Mouse (Mus musculus) hindbrain, embryonic 10.5 days (tissue): ENCODE results near the gene Nfkbil1. TPM values are rescaled to one million over a fixed set of nuclear protein-coding genes. Genes with fewer than 3 reads are reported as not detected.

Experiments used
- DNase-seq: peaks from one replicate; pipeline ENCODE4 v3.0.0-alpha.2; 2017; ENCODE audit warnings: low spot score
- H3K27ac ChIP-seq: fragments of 300-500 bp; sonication (generic); 2 replicates; pipeline ENCODE4 v1.5.1; 2016; ENCODE audit warnings: mild to moderate bottlenecking, moderate library complexity
- H3K27me3 ChIP-seq: fragments of 300-500 bp; sonication (generic); 2 replicates; pipeline ENCODE4 v1.6.1; 2016; ENCODE audit warnings: mild to moderate bottlenecking; ENCODE audit not compliant: poor library complexity, insufficient read depth, severe bottlenecking
- H3K36me3 ChIP-seq: fragments of 300-500 bp; sonication (generic); 2 replicates; pipeline ENCODE4 v1.6.1; 2016; ENCODE audit warnings: mild to moderate bottlenecking, moderate library complexity
- H3K4me1 ChIP-seq: fragments of 300-500 bp; sonication (generic); replicated peaks from 2 replicates; pipeline ENCODE4 v1.6.1; 2016; ENCODE audit warnings: mild to moderate bottlenecking
- H3K4me3 ChIP-seq: fragments of 300-500 bp; sonication (generic); 2 replicates; pipeline ENCODE4 v1.5.1; 2016; ENCODE audit warnings: mild to moderate bottlenecking, moderate library complexity
- H3K9me3 ChIP-seq: fragments of 300-500 bp; sonication (generic); 2 replicates; pipeline ENCODE4 v1.6.1; 2016; ENCODE audit warnings: mild to moderate bottlenecking, moderate library complexity
- WGBS: fragments of 180-500 bp; shearing (Covaris S2); methylation state at CpG from one replicate; pipeline ENCODE4 v1.1.7; 2016; 5-methylcytosine and 5-hydroxymethylcytosine counted together
- polyA plus RNA-seq: library from polyadenylated mRNA; unstranded; fragments of >200 nt; fragmentation: Nextera tagmentation; extraction: Ambion mirVana; gene quantifications from 2 replicates; pipeline ENCODE4 v1.2.1, GENCODE M21; 2016

Nfkbil1 gene
- polyA plus RNA-seq, 1 experiment from 2014 or later = 11.6 TPM

GRCm38 (mm10) chr17:35190096-35190495, 45.5 kb downstream of the Nfkbil1 start:
- H3K36me3 ChIP-seq = no peaks in the 10 kb centered on the region
- no peak overlapping the region for H3K27ac ChIP-seq
- peaks cover 22% of the 10 kb centered on the region for H3K27me3 ChIP-seq
- 65% methylated on average over 4 of the region's 4 CpGs for WGBS
- H3K4me1 ChIP-seq = peaks cover 30% of the 10 kb centered on the region
- no peak overlapping the region for H3K4me3 ChIP-seq
- H3K9me3 ChIP-seq = no peaks in the 10 kb centered on the region
- DNase-seq = no peak

- peaks cover 22% of the 10 kb centered on the region for H3K4me1 ChIP-seq
- H3K27me3 ChIP-seq = peaks cover 13% of the 10 kb centered on the region
- H3K27ac ChIP-seq = no peak overlapping the region
- H3K36me3 ChIP-seq = no peaks in the 10 kb centered on the region
- WGBS = 70% methylated on average over 1 of the region's 1 CpGs
- no peak for DNase-seq
- no peak overlapping the region for H3K4me3 ChIP-seq
- no peaks in the 10 kb centered on the region for H3K9me3 ChIP-seq
Measured at GRCm38 (mm10) chr17:35189186-35189585, 46.4 kb downstream of the Nfkbil1 start.

GRCm38 (mm10) chr17:35187959-35188610, 47.5 kb downstream of the Nfkbil1 start, which contains the start of gene Lst1:
Lst1 (minus strand) TSS chr17:35188439.
- 79% methylated on average over 7 of the region's 7 CpGs for WGBS
- peaks cover 2% of the 10 kb centered on the region; the same call in 1 of the 2 replicates for H3K27me3 ChIP-seq

GRCm38 (mm10) chr17:35187345-35187744, 48.2 kb downstream of the Nfkbil1 start:
- Histone ChIP-seq H3K4me1 (peaks cover 18% of the 10 kb centered on the region), H3K9me3 (no peaks in the 10 kb centered on the region), H3K27ac (no peak overlapping the region), H3K4me3 (no peak overlapping the region), H3K36me3 (no peaks in the 10 kb centered on the region), H3K27me3 (no peaks in the 10 kb centered on the region)
- 69% methylated on average over 4 of the region's 4 CpGs for WGBS
- no peak for DNase-seq

More at GRCm38 (mm10) chr17:35187959-35188610, 47.5 kb downstream of the Nfkbil1 start, which contains the start of gene Lst1:
- H3K4me1 ChIP-seq = peaks cover 18% of the 10 kb centered on the region
- no peaks in the 10 kb centered on the region for H3K9me3 ChIP-seq
- DNase-seq = no peak
- H3K27ac ChIP-seq = no peak within 1 kb of the TSS
- no peaks in the 10 kb centered on the region for H3K36me3 ChIP-seq
- H3K4me3 ChIP-seq = no peak within 1 kb of the TSS

- peak; percentile 51 for DNase-seq
- 2% methylated on average over 4 of the region's 4 CpGs for WGBS
- peak overlapping the region; percentile 55 for H3K4me3 ChIP-seq
- no peaks in the 10 kb centered on the region for H3K27me3 ChIP-seq
- H3K27ac ChIP-seq = peak overlapping the region; percentile 88
- no peaks in the 10 kb centered on the region for H3K36me3 ChIP-seq
- no peaks in the 10 kb centered on the region for H3K9me3 ChIP-seq
- peaks cover 18% of the 10 kb centered on the region for H3K4me1 ChIP-seq
Measured at GRCm38 (mm10) chr17:35186681-35187080, 48.9 kb downstream of the Nfkbil1 start.

- Histone ChIP-seq H3K4me1 (peaks cover 18% of the 10 kb centered on the region), H3K9me3 (no peaks in the 10 kb centered on the region), H3K4me3 (peak overlapping the region; percentile 55), H3K27me3 (no peaks in the 10 kb centered on the region), H3K36me3 (no peaks in the 10 kb centered on the region), H3K27ac (peak overlapping the region; percentile 88)
- 3% methylated on average over 18 of the region's 18 CpGs for WGBS
- DNase-seq = peak; percentile 66
Measured at GRCm38 (mm10) chr17:35185639-35186611, 49.7 kb downstream of the Nfkbil1 start.

- Histone ChIP-seq H3K4me1 (0 out of 2 replicates have a peak, but pooled peaks cover under 1% of the 10 kb centered on the region), H3K27me3 (no peaks in the 10 kb centered on the region), H3K9me3 (no peaks in the 10 kb centered on the region), H3K27ac (no peak overlapping the region), H3K36me3 (no peaks in the 10 kb centered on the region), H3K4me3 (no peak overlapping the region)
- no peak for DNase-seq
- WGBS = 88% methylated on average over 5 of the region's 5 CpGs
Measured at GRCm38 (mm10) chr17:35180093-35180492, 55.5 kb downstream of the Nfkbil1 start.

GRCm38 (mm10) chr17:35178528-35178927, 57.1 kb downstream of the Nfkbil1 start:
- Histone ChIP-seq H3K4me1 (no peaks in the 10 kb centered on the region), H3K4me3 (no peak overlapping the region), H3K36me3 (no peaks in the 10 kb centered on the region), H3K27me3 (no peaks in the 10 kb centered on the region), H3K9me3 (no peaks in the 10 kb centered on the region), H3K27ac (no peak overlapping the region)
- WGBS = 15% methylated on average over 5 of the region's 5 CpGs
- peak; percentile 72 for DNase-seq

GRCm38 (mm10) chr17:35175968-35176367, 59.6 kb downstream of the Nfkbil1 start, which contains the start of gene Aif1:
Aif1 (minus strand) TSS chr17:35176068.
- H3K36me3 ChIP-seq = no peaks in the 10 kb centered on the region
- H3K9me3 ChIP-seq = no peaks in the 10 kb centered on the region
- H3K27ac ChIP-seq = no peak within 1 kb of the TSS
- H3K4me1 ChIP-seq = no peaks in the 10 kb centered on the region
- 38% methylated on average over 2 of the region's 2 CpGs for WGBS
- no peaks in the 10 kb centered on the region; the same call in 1 of the 2 replicates for H3K27me3 ChIP-seq
- H3K4me3 ChIP-seq = no peak within 1 kb of the TSS
- no peak for DNase-seq

- no peak overlapping the region for H3K27ac ChIP-seq
- 72% methylated on average over 6 of the region's 6 CpGs for WGBS
- no peaks in the 10 kb centered on the region for H3K36me3 ChIP-seq
- DNase-seq = no peak
- no peaks in the 10 kb centered on the region for H3K4me1 ChIP-seq
- H3K4me3 ChIP-seq = no peak overlapping the region
- no peaks in the 10 kb centered on the region; the same call in 1 of the 2 replicates for H3K27me3 ChIP-seq
- no peaks in the 10 kb centered on the region for H3K9me3 ChIP-seq
Measured at GRCm38 (mm10) chr17:35175382-35175781, 60.2 kb downstream of the Nfkbil1 start.

GRCm38 (mm10) chr17:35174201-35174977, 61.2 kb downstream of the Nfkbil1 start:
- DNase-seq = no peak
- H3K9me3 ChIP-seq = no peaks in the 10 kb centered on the region
- 76% methylated on average over 8 of the region's 8 CpGs for WGBS
- H3K4me1 ChIP-seq = no peaks in the 10 kb centered on the region
- no peaks in the 10 kb centered on the region; the same call in 1 of the 2 replicates for H3K27me3 ChIP-seq
- H3K36me3 ChIP-seq = no peaks in the 10 kb centered on the region
- no peak overlapping the region for H3K4me3 ChIP-seq
- no peak overlapping the region for H3K27ac ChIP-seq

GRCm38 (mm10) chr17:35173329-35173728, 62.3 kb downstream of the Nfkbil1 start:
- Histone ChIP-seq H3K4me3 (no peak overlapping the region), H3K4me1 (no peaks in the 10 kb centered on the region), H3K27ac (no peak overlapping the region), H3K9me3 (no peaks in the 10 kb centered on the region), H3K36me3 (no peaks in the 10 kb centered on the region), H3K27me3 (no peaks in the 10 kb centered on the region; the same call in 1 of the 2 replicates)
- 77% methylated on average over 3 of the region's 3 CpGs for WGBS
- DNase-seq = no peak
